In genomic region chr12:80790700-80791570, GRCm38 (mm10) we compare ENCODE assay signal across 8 mouse cellular contexts. TPM values are rescaled to one million over a fixed set of nuclear protein-coding genes. Genes with fewer than 3 reads are reported as not detected.
DNase-seq lines count a peak whose midpoint lies in the region; ATAC-seq and TF ChIP-seq lines count a peak whose summit lies in the region.

No protein-coding gene starts in this region.

- H3K4me2 ChIP-seq in heart, embryonic 12.5 days = peak overlapping the region; percentile 91
- peak overlapping the region; percentile 70 for H3K4me2 ChIP-seq in neural tube, embryonic 12.5 days (replicated peaks)

- no peaks in the 10 kb centered on the region for H3K9me3 ChIP-seq in heart, embryonic 12.5 days (replicated peaks)
- no peaks in the 10 kb centered on the region for H3K9me3 ChIP-seq in neural tube, embryonic 12.5 days

- WGBS in heart, embryonic 12.5 days = under 1% methylated on average over 75 of the region's 80 CpGs
- WGBS in liver, adult 2 months = under 1% methylated on average over 80 of the region's 80 CpGs
- WGBS in neural tube, embryonic 12.5 days = under 1% methylated on average over 79 of the region's 80 CpGs

- TF ChIP-seq POLR2A in liver, adult 2 months (IDR thresholded peaks at IDR 0.05; ENCODE audit: extremely low read depth, insufficient read depth, low read length) = no peak

- intact Hi-C loops in gastrocnemius, adult 2 months (cut with DNase I) = loop anchor here (1.0 to 5.0 kb wide), 4 partner anchors 36 to 154 kb away; partner anchors contain the start of gene Srsf5
- intact Hi-C loops in gastrocnemius, postnatal 14 days (cut with DNase I; ENCODE audit: low total_unique reads) = no loop called here
- intact Hi-C loops in left cerebral cortex, postnatal 14 days (cut with DNase I) = loop anchor here (5.0 kb wide), 2 partner anchors 36 to 156 kb away; partner anchors contain the start of gene Srsf5

- POLR2A ChIA-PET in Patski (lab: Charles Lee) = no interaction called here

- peak; percentile 38; the same call in 1 of the 2 replicates for TF ChIP-seq CTCF in gastrocnemius, adult 2 months (IDR thresholded peaks at IDR 0.05)
- TF ChIP-seq CTCF in Patski (IDR thresholded peaks at IDR 0.05) = peak; percentile 85
- no peak for TF ChIP-seq CTCF in liver, adult 2 months (IDR thresholded peaks at IDR 0.05; ENCODE audit: low read depth, low read length)

- peak overlapping the region; percentile 99 for H3K4me3 ChIP-seq in gastrocnemius, adult 2 months
- peak overlapping the region; percentile 98 for H3K4me3 ChIP-seq in heart, embryonic 12.5 days
- H3K4me3 ChIP-seq in liver, adult 2 months (ENCODE audit: insufficient read depth, low read depth, low read length) = peak overlapping the region; percentile 98
- H3K4me3 ChIP-seq in neural tube, embryonic 12.5 days = peak overlapping the region; percentile 90

- H3K79me2 ChIP-seq in liver, adult 2 months (ENCODE audit: control insufficient read depth, insufficient read depth, low read length) = peaks cover 14% of the 10 kb centered on the region

- peak overlapping the region; percentile 100 for H3K27ac ChIP-seq in gastrocnemius, adult 2 months
- H3K27ac ChIP-seq in heart, embryonic 12.5 days (ENCODE audit: poor library complexity, severe bottlenecking) = peak overlapping the region; percentile 96
- H3K27ac ChIP-seq in liver, adult 2 months (replicated peaks; ENCODE audit: insufficient read depth, low read depth, low read length) = peak overlapping the region; percentile 98
- peak overlapping the region; percentile 97 for H3K27ac ChIP-seq in neural tube, embryonic 12.5 days

- peaks cover 38% of the 10 kb centered on the region for H3K4me1 ChIP-seq in heart, embryonic 12.5 days (replicated peaks)
- H3K4me1 ChIP-seq in liver, adult 2 months (ENCODE audit: control insufficient read depth, insufficient read depth, low read length) = peaks cover 25% of the 10 kb centered on the region
- peaks cover 21% of the 10 kb centered on the region for H3K4me1 ChIP-seq in neural tube, embryonic 12.5 days

- ATAC-seq in Patski = peak; percentile 55
- ATAC-seq in heart, embryonic 12.5 days (ENCODE audit: insufficient number of reproducible peaks, low FRiP score) = peak; percentile 76
- ATAC-seq in neural tube, embryonic 12.5 days (ENCODE audit: low FRiP score, low read depth) = peak; percentile 81

- DNase-seq in gastrocnemius, adult 2 months = no peak
- DNase-seq in gastrocnemius, postnatal 14 days = no peak
- no peak for DNase-seq in Patski (ENCODE audit: low read depth, low spot score)
- DNase-seq in liver, adult 2 months (ENCODE audit: extremely low read depth, low read depth, low spot score) = no peak
- DNase-seq in adrenal gland, postnatal 25 days = no peak
- no peak for DNase-seq in left cerebral cortex, postnatal 14 days (ENCODE audit: low spot score in 2 of 2)

- H3K27me3 ChIP-seq in Patski = no peaks in the 10 kb centered on the region
- H3K27me3 ChIP-seq in heart, embryonic 12.5 days (replicated peaks) = no peaks in the 10 kb centered on the region
- no peaks in the 10 kb centered on the region for H3K27me3 ChIP-seq in liver, adult 2 months (ENCODE audit: control insufficient read depth, insufficient read depth, low read length)
- H3K27me3 ChIP-seq in neural tube, embryonic 12.5 days (replicated peaks) = no peaks in the 10 kb centered on the region

- CTCF ChIA-PET in Patski (lab: Charles Lee) = interaction anchor here (1.0 to 1.1 kb wide), 3 partner anchors 19 to 103 kb away, joined by 3 to 4 read pairs (median 3); no protein-coding TSS in a partner anchor

- H3K9ac ChIP-seq in heart, embryonic 12.5 days = peak overlapping the region; percentile 99
- H3K9ac ChIP-seq in liver, adult 2 months (ENCODE audit: low read depth, low read length) = peak overlapping the region; percentile 100
- H3K9ac ChIP-seq in neural tube, embryonic 12.5 days = peak overlapping the region; percentile 94

- H3K36me3 ChIP-seq in heart, embryonic 12.5 days = no peaks in the 10 kb centered on the region
- H3K36me3 ChIP-seq in liver, adult 2 months (ENCODE audit: control insufficient read depth, insufficient read depth, low read length) = no peaks in the 10 kb centered on the region
- H3K36me3 ChIP-seq in neural tube, embryonic 12.5 days = 0 out of 2 replicates have a peak, but pooled peaks cover 4% of the 10 kb centered on the region

- in situ Hi-C loops in Patski (cut with MboI; ENCODE audit: low pct_unique_long_range_greater_than_20kb) = no loop called here

RNA-seq across cellular contexts. Expression of gene Susd6, which starts 0.6 kb away (rescaled TPM):
- total RNA-seq in gastrocnemius, adult 2 months (2021) = 10 to 100 TPM; 37.7 to 41.1 TPM
- total RNA-seq in gastrocnemius, postnatal 14 days (2021) = 10 to 100 TPM; 27.8 to 28.7 TPM
- polyA plus RNA-seq in Patski (2021) = 86.2 TPM
- polyA plus RNA-seq in heart, embryonic 12.5 days (2016; fragmentation: Nextera tagmentation; extraction: Ambion mirVana) = 22.4 and 22.7 TPM in 2 replicates
- 20.1 and 27.5 TPM in 2 replicates for total RNA-seq in liver, adult 2 months (2014; rRNA removed)
- polyA plus RNA-seq in liver, adult 2 months (2012; rRNA removed) = 21.8 and 22.3 TPM in 2 replicates
- polyA plus RNA-seq in neural tube, embryonic 12.5 days (2016; fragmentation: Nextera tagmentation; extraction: Ambion mirVana) = 18.6 and 19.5 TPM in 2 replicates
- 50.2 and 54.2 TPM in 2 replicates for total RNA-seq in adrenal gland, postnatal 25 days (2021)
- 10 to 100 TPM; 27.0 to 29.5 TPM for total RNA-seq in left cerebral cortex, postnatal 14 days (2021)

RNA-seq across cellular contexts. Expression of gene Ccdc177, which starts 30.4 kb away (rescaled TPM):
- not detected for total RNA-seq in gastrocnemius, adult 2 months (2021)
- under 1 TPM in 1 of 2 experiments, not detected in 1; 0.07 TPM for total RNA-seq in gastrocnemius, postnatal 14 days (2021)
- 0.28 TPM for polyA plus RNA-seq in Patski (2021)
- polyA plus RNA-seq in heart, embryonic 12.5 days (2016; fragmentation: Nextera tagmentation; extraction: Ambion mirVana) = 0.03 TPM in 1 of 2 replicates, not detected in the other
- total RNA-seq in liver, adult 2 months (2014; rRNA removed) = not detected in 2 replicates
- polyA plus RNA-seq in liver, adult 2 months (2012; rRNA removed) = not detected in 2 replicates
- polyA plus RNA-seq in neural tube, embryonic 12.5 days (2016; fragmentation: Nextera tagmentation; extraction: Ambion mirVana) = 4.2 and 4.7 TPM in 2 replicates
- total RNA-seq in adrenal gland, postnatal 25 days (2021) = 0.09 TPM in 1 of 2 replicates, not detected in the other
- 10 to 100 TPM; 17.0 to 18.1 TPM for total RNA-seq in left cerebral cortex, postnatal 14 days (2021)

Comparison
In these comparisons a context has a peak if more than half of its experiments do, and no peak if none do; other contexts are left out.
1. RNA of gene Ccdc177, which starts 30.4 kb away (total RNA-seq): 17.0 to 18.1 TPM in left cerebral cortex, postnatal 14 days; 0.09 TPM in adrenal gland, postnatal 25 days, 0.07 TPM in gastrocnemius, postnatal 14 days, not detected in gastrocnemius, adult 2 months and not detected in liver, adult 2 months; every median in the first group is over 10 times any median in the second.
2. Peak in every context shown above with its lines, with median percentiles within 50 percentile points of each other: H3K27ac ChIP-seq, H3K4me3 ChIP-seq, ATAC-seq and H3K9ac ChIP-seq.